Mouse (Mus musculus): ENCODE results near the gene Steap2.
"Not testable (repeated sequence)": the region's sequence is repeated elsewhere in the genome, so short reads cannot be mapped to it uniquely, and the experiment has no call there.

Gene Steap2

GRCm38 (mm10) chr5:5693956-5694653 is at the start of gene Steap2:
Steap2 (minus strand) TSS chr5:5694578.
- peak; percentile 34 for DNase-seq

GRCm38 (mm10) chr5:5734445-5734844 is 40.1 kb upstream of the Steap2 start:
- DNase-seq = no peak

- no peak for DNase-seq
Measured at GRCm38 (mm10) chr5:5732858-5733257, 38.5 kb upstream of the Steap2 start.

GRCm38 (mm10) chr5:5732208-5732607 is 37.8 kb upstream of the Steap2 start:
- DNase-seq = no peak

GRCm38 (mm10) chr5:5729904-5730303 is 35.5 kb upstream of the Steap2 start:
- no peak for DNase-seq

- DNase-seq = no peak
Measured at GRCm38 (mm10) chr5:5722217-5722616, 27.8 kb upstream of the Steap2 start.

GRCm38 (mm10) chr5:5711032-5711431 is 16.7 kb upstream of the Steap2 start:
- no peak for DNase-seq

- DNase-seq = no peak
Measured at GRCm38 (mm10) chr5:5707341-5708278, 13.2 kb upstream of the Steap2 start.

GRCm38 (mm10) chr5:5705019-5705418 is 10.6 kb upstream of the Steap2 start:
- no peak for DNase-seq

GRCm38 (mm10) chr5:5700386-5700785 is 6.0 kb upstream of the Steap2 start:
- no peak for DNase-seq

- no peak for DNase-seq
Measured at GRCm38 (mm10) chr5:5698830-5699229, 4.5 kb upstream of the Steap2 start.

GRCm38 (mm10) chr5:5695401-5695942 is 1.1 kb upstream of the Steap2 start:
- no peak for DNase-seq

- no peak for DNase-seq
Measured at GRCm38 (mm10) chr5:5693541-5693955, 830 bp downstream of the Steap2 start.

GRCm38 (mm10) chr5:5692167-5692738 is 2.1 kb downstream of the Steap2 start:
- DNase-seq = no peak

- DNase-seq = no peak
Measured at GRCm38 (mm10) chr5:5688945-5689540, 5.3 kb downstream of the Steap2 start.

GRCm38 (mm10) chr5:5688228-5688627 is 6.2 kb downstream of the Steap2 start:
- no peak for DNase-seq

GRCm38 (mm10) chr5:5686973-5687372 is 7.4 kb downstream of the Steap2 start:
- no peak for DNase-seq

GRCm38 (mm10) chr5:5684946-5685345 is 9.4 kb downstream of the Steap2 start:
- not testable (repeated sequence) for DNase-seq

- DNase-seq = no peak
Measured at GRCm38 (mm10) chr5:5683292-5683691, 11.1 kb downstream of the Steap2 start.

GRCm38 (mm10) chr5:5679459-5679858 is 14.9 kb downstream of the Steap2 start:
- DNase-seq = no peak

- no peak for DNase-seq
Measured at GRCm38 (mm10) chr5:5676082-5676481, 18.3 kb downstream of the Steap2 start.

GRCm38 (mm10) chr5:5668920-5669319 is 25.5 kb downstream of the Steap2 start:
- no peak for DNase-seq

- DNase-seq = no peak
Measured at GRCm38 (mm10) chr5:5664371-5664926, 29.9 kb downstream of the Steap2 start.
